Mouse (Mus musculus) kidney, postnatal 14 days (tissue): ENCODE data around the gene Ccnd1.

Source experiments
- DNase-seq: peaks from one replicate; pipeline ENCODE4 v3.0.0; 2022; ENCODE audit warnings: mixed read lengths

Ccnd1 gene

DNA sequence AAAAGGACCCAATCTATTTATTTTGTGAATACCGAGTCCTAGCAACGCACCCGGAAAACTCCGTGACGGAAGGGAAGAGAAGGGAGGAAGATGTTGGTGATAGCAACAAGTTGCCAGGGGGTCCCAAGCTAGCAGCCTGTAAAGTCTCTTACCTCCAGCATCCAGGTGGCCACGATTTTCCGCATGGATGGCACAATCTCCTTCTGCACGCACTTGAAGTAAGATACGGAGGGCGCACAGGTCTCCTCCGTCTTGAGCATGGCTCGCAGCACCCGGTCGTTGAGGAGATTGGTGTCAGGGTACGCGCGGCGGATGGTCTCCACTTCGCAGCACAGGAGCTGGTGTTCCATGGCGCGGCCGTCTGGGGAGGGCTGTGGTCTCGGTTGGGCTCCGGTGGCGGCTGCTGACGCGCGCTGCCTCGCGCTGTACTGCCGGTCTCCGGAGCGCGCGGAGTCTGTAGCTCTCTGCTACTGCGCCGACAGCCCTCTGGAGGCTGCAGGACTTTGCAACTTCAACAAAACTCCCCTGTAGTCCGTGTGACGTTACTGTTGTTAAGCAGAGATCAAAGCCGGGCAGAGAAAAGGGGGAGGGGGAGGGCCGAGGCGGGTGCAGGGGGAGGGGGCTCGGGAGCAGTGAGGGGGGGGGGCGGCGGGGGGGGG is at the start of gene Ccnd1:
Gene Ccnd1 (minus strand): TSS at position 582 of the 659 bp plus-strand sequence.
- DNase-seq = peak; percentile 87

GRCm38 (mm10) chr7:144988856-144989255 is 49.1 kb upstream of the Ccnd1 start:
- no peak for DNase-seq

- no peak for DNase-seq
Measured at GRCm38 (mm10) chr7:144985100-144985499, 45.4 kb upstream of the Ccnd1 start.

DNA sequence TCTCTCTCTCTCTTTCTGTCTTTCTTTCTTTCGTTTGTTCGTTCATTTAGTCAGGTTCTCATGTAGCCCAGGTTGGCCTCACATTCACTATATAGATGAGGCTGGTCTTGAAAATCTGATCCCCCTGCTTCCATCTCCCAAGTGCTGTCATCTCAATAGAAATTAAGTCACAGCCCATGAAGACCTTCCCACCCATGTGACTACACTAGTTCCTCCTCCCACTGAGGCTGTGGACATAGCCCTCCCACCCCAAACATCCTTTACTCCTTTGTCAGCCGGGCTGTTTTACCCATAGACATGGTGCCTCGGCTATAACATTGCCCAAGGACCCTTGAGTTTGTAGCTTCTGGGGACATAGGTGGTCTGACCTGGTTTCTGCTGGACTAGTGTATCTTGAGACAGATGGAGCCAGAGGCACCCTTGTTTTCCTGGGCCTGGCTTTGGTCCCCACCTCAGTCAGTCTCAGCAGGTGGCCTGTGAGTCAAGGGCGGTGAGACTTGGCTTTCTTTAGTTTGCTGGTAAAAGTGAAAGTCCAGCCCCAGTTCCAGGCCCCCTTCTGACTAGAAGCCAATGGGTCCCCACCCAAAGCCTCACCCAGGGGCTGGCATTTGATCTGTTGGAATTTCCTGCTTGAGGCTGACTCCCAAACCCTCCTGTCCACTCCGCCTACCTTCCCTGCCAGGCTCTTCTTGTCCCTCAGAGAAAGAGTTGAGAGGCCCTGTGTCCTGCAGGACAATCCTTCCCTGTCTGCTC is 42.8 kb upstream of the Ccnd1 start:
- DNase-seq = no peak

GRCm38 (mm10) chr7:144981426-144982079 is 41.8 kb upstream of the Ccnd1 start:
- DNase-seq = no peak

- DNase-seq = no peak
Measured at GRCm38 (mm10) chr7:144979814-144980213, 40.1 kb upstream of the Ccnd1 start.

DNA sequence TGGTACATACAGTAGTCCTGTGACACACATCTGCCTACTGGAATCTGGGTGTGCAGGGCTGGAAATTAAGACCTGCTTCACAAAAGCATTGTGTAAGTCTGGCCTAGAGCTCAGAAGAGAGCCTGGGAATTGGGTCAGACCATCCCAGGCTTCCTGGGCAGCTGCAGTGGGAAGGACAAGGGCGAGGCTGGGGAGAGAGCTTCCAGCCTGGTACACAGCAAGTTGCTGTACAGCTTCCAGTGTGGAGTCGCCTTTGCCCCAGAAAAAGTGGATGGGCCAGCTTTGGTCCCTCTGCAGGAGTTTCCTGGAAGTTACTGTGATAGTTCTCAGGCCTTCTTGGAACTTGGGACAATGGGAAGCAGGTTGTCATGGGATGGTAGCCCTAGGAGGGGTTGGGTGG is 37.4 kb upstream of the Ccnd1 start:
- no peak for DNase-seq

GRCm38 (mm10) chr7:144973461-144973860 is 33.7 kb upstream of the Ccnd1 start:
- no peak for DNase-seq

GRCm38 (mm10) chr7:144971769-144972168 is 32.0 kb upstream of the Ccnd1 start:
- DNase-seq = no peak

DNA sequence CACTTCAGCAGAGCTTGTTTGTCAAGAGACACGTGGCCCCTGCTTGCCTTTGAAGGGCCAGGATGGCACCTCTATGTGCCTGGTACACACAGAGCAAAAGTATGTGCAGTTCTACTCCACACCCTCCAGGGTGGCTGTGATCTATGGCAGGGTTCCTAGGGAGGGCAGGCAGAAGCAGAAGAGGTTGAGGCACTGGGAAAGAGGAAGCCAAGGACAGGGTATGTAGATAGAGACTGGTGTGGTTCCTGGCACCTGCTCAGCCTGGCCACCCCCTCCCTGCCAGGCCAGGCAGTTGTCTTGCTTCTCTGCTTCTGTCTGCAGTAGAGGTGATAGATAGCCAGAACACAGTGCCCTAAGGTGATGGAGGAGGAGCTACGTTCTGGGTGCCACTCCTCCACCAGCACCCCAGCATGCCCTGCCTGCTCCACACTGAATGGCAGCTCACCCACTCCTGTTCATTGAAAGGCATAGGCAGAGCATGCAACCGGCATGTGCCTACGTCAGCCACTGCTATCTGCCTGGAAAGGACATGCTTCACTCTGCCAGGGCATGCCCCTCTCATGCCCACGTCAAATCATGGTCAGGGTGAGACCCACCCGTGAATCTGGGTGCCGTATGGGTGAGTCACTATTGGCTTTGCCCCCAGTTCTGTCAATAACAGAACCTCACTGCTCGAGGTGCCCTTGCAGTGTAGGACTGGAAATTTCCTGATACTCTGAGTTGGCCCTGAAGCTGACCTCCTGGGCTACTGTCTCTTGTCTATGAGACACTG is 31.5 kb upstream of the Ccnd1 start:
- no peak for DNase-seq

DNA sequence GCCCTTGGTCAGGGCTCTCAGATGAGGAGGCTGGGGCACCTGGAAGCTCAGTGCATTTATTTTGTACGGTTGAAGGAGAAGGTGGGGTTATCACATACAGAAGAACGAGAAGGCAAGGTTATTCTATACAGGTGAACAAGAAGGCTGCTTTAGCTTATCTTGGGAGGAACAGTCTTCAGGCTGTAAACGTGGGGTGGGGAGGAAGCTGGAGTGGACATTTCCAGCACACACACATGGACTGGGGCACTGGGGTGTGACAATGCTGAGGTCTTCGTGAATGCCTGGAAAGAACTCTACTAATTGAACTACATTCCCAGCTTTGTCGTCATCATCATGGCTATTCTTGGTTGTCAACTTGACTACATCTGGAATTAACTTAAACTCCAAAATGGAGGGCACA is 26.2 kb upstream of the Ccnd1 start:
- no peak for DNase-seq

GRCm38 (mm10) chr7:144964316-144964715 is 24.6 kb upstream of the Ccnd1 start:
- DNase-seq = no peak

DNA sequence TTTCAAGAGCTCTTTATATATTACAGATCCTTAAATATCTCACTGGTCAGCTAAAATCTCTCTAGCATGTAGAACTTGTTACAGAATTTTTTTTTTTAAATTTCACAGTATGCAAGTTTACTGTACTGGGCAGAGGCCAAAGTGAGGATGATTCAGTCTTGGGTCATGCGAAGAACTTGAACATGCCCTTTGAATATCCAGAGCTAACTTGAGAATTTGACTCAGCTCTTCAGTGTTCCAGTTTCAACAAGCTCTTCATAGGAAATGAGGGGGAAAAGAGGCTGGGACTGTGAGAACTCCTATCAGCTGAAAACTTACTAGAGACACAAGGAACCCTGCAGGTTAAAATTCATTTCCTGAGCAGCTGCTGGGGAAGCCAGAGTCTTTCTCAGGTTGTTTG is 24.2 kb upstream of the Ccnd1 start:
- DNase-seq = no peak

DNA sequence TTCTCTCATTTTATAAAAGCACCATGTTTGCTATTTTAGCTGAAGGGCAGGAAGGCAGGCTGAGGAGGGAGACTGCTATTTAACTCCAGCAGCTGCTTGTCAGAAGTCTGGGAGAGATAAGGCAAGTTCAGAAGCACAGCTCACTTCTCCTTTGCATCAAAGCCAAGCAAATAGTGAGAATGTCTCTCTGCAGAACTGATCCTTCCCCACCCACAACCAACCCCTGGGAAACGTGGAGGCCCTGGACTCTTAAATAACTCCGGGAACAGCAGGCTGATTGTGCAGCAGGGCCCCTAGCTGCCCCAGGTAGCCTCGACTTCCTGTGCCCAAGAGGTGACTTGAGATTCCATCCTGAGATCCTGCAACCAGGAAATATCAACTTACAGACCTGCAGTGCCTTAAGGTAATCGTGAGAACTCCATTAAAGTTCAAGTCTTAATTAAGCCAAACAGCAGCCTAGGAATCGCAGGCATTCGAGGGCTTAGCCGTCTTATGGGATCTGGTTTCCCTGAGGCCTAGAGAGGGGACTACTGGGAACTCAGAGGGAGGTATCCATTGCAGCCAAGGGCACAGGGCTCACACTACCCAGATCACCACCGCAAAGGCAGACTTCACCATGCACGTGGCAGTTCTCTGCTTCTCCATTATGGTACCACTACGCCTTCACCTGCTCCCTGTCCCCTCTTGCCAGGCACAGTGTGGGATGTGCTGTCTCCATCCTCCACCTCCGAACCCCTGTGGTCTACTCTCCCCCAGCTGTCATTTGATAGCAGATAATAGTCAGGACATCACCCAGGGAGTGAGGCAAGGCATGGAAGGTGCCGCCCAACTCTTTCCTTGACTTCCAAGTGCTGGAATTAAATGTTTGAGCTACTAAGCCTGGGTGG is 19.0 kb upstream of the Ccnd1 start:
- no peak for DNase-seq

- peak; percentile 91 for DNase-seq
Measured at GRCm38 (mm10) chr7:144943254-144943653, 3.5 kb upstream of the Ccnd1 start.

DNA sequence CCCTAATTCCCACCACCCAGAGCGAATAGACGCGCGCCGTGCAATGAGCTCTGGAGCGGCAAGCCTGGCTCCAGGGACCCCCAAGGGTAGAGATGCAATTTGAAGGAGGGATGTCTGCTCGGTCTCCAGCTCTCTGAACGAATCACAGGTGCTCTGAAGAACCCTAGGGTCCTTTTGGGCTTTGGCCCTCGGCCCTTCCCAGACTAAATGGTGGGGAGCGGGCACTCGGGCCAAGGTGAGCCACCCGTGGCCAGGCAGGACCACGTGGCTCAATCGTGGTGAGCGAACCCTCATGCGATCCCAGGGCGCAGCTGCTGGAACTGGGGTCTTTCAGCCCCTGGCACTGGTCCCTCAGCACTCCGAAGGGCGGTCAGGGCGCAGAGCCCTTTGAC is 3.0 kb upstream of the Ccnd1 start:
- no peak for DNase-seq

DNA sequence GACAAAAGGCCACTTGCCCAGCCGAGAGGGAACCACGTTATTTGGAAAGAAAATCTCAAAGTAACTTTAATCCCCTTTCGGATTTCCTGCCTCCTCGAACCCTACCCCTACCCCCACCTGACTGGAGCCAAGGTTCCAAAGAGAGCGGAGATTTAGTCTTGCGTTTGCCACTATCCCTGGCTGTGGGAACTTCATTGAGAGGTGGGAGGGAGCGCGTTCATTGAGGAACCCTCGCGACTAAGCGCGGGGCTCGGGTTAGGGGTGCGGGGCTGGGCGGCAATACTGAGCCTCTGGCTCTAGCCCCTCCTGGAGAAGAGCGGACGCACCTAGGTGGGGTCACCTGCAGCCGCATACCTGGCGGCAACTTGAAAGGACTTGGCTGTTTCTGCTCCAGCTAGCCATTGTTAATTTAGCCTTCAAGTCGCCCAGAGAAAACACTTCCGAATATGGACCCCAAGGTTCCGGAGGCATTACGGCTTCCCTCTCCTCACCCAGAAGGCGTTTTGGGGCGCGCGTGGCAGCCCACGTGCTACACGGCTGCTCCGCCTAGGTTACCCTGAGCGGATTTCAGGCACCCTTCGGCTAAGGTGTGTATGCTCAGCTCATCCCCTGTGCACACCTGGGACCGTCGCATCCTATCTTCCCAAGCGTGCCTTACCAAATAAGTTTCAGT is 2.5 kb upstream of the Ccnd1 start:
- peak; percentile 38 for DNase-seq

GRCm38 (mm10) chr7:144941242-144941831 is 1.6 kb upstream of the Ccnd1 start:
- peak; percentile 94 for DNase-seq

DNA sequence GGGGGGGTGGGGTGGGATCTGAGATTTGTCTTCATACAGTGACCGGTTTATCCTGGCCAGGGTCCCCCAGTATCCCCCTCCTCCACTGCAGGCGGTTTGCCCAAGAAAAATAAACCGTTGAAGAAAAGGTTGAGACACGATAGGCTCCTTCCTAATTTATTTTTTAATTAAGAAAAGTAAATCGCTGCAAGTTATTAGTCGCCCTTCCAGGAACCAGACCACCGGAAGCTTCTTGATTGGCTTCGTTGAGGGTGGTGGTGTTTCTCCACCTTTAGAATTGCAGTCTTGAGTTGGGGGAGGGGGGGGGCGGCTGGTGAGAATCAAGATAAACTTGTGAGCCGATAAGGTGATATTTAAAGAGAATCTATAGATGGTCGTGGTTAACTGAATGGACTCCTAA is 860 bp upstream of the Ccnd1 start:
- no peak for DNase-seq

- DNase-seq = peak; percentile 39
Measured at GRCm38 (mm10) chr7:144940003-144940571, 362 bp upstream of the Ccnd1 start.
